Mouse (Mus musculus) forebrain, embryonic 11.5 days (tissue): ENCODE data around the gene Arhgef38. TPM values are rescaled to one million over a fixed set of nuclear protein-coding genes. Genes with fewer than 3 reads are reported as not detected.

Source experiments
- ATAC-seq: fragments of 200-750 bp; cut with Nextera tagmentation; replicated peaks from 2 replicates; pipeline ENCODE4 v1.8.0; 2017; ENCODE audit warnings: moderate TSS enrichment; ENCODE audit not compliant: low FRiP score
- DNase-seq: peaks from one replicate; pipeline ENCODE4 v3.0.0-alpha.2; 2017; ENCODE audit warnings: low spot score
- H3K27ac ChIP-seq: fragments of 300-500 bp; sonication (generic); 2 replicates; pipeline ENCODE4 v1.5.1; 2014; ENCODE audit warnings: low read depth, low read length
- H3K27me3 ChIP-seq: fragments of 300-500 bp; sonication (generic); 2 replicates; pipeline ENCODE4 v1.6.1; 2014; ENCODE audit warnings: mild to moderate bottlenecking, low read length, mixed read lengths; ENCODE audit not compliant: control insufficient read depth, insufficient read depth
- H3K36me3 ChIP-seq: fragments of 300-500 bp; sonication (generic); 2 replicates; pipeline ENCODE4 v1.6.1; 2014; ENCODE audit warnings: mild to moderate bottlenecking, low read length, moderate library complexity, mixed read lengths; ENCODE audit not compliant: control insufficient read depth, insufficient read depth
- H3K4me1 ChIP-seq: fragments of 300-500 bp; sonication (generic); replicated peaks from 2 replicates; pipeline ENCODE4 v1.6.1; 2014; ENCODE audit warnings: low read length, mixed read lengths; ENCODE audit not compliant: control insufficient read depth, insufficient read depth
- H3K4me2 ChIP-seq: fragments of 300-500 bp; sonication (generic); 2 replicates; pipeline ENCODE4 v1.6.1; 2014; ENCODE audit warnings: low read depth, mild to moderate bottlenecking, low read length, moderate library complexity, mixed read lengths; ENCODE audit not compliant: severe bottlenecking
- H3K4me3 ChIP-seq: fragments of 300-500 bp; sonication (generic); 2 replicates; pipeline ENCODE4 v1.5.1; 2014; ENCODE audit warnings: low read depth, low read length
- H3K9ac ChIP-seq: fragments of 300-500 bp; sonication (generic); 2 replicates; pipeline ENCODE4 v1.6.1; 2014; ENCODE audit warnings: low read length
- H3K9me3 ChIP-seq: fragments of 300-500 bp; sonication (generic); 2 replicates; pipeline ENCODE4 v1.6.1; 2016; ENCODE audit warnings: low read length, mixed read lengths; ENCODE audit not compliant: control insufficient read depth
- WGBS: fragments of 180-500 bp; shearing (Covaris S2); extraction: QIAGEN DNeasy Blood & Tissue Kit; methylation state at CpG from one replicate; pipeline ENCODE4 v1.1.7; 2014; 5-methylcytosine and 5-hydroxymethylcytosine counted together
- polyA plus RNA-seq: library from polyadenylated mRNA; unstranded; fragments of >200 nt; fragmentation: Nextera tagmentation; extraction: Ambion mirVana; gene quantifications from 2 replicates; pipeline ENCODE4 v1.2.1, GENCODE M21; 2014

The Arhgef38 gene
- 0.07 TPM in 1 of 2 replicates, not detected in the other for polyA plus RNA-seq

GRCm38 (mm10) chr3:133234821-133235295 is at the start of gene Arhgef38:
TSS of gene Arhgef38 (minus strand) at chr3:133234949.
- Histone ChIP-seq H3K27me3 (no peaks in the 10 kb centered on the region), H3K4me2 (no peak within 1 kb of the TSS), H3K27ac (no peak within 1 kb of the TSS), H3K36me3 (no peaks in the 10 kb centered on the region), H3K9me3 (no peaks in the 10 kb centered on the region), H3K9ac (no peak within 1 kb of the TSS), H3K4me3 (no peak within 1 kb of the TSS), H3K4me1 (no peaks in the 10 kb centered on the region)
- ATAC-seq, result peak; percentile 50; the same call in 1 of the 2 replicates
- no peak for DNase-seq
- WGBS, result 65% methylated on average over 12 of the region's 12 CpGs

GRCm38 (mm10) chr3:133271887-133272286 is 37.1 kb upstream of the Arhgef38 start:
- H3K9ac ChIP-seq, result no peak overlapping the region
- ATAC-seq, result no peak
- H3K9me3 ChIP-seq, result no peaks in the 10 kb centered on the region
- H3K36me3 ChIP-seq, result no peaks in the 10 kb centered on the region
- no peaks in the 10 kb centered on the region for H3K4me1 ChIP-seq
- no peaks in the 10 kb centered on the region for H3K27me3 ChIP-seq
- no peak overlapping the region for H3K27ac ChIP-seq
- H3K4me3 ChIP-seq, result no peak overlapping the region
- H3K4me2 ChIP-seq, result no peak overlapping the region
- DNase-seq, result peak; percentile 67
- WGBS, result 21% methylated on average over 3 of the region's 3 CpGs

- WGBS, result 96% methylated on average over 2 of the region's 2 CpGs
- DNase-seq (no peak), ATAC-seq (no peak)
- Histone ChIP-seq H3K36me3 (no peaks in the 10 kb centered on the region), H3K4me2 (no peak overlapping the region), H3K9me3 (no peaks in the 10 kb centered on the region), H3K4me1 (no peaks in the 10 kb centered on the region), H3K4me3 (no peak overlapping the region), H3K9ac (no peak overlapping the region), H3K27ac (no peak overlapping the region), H3K27me3 (no peaks in the 10 kb centered on the region)
Observed at GRCm38 (mm10) chr3:133258860-133259259, 24.1 kb upstream of the Arhgef38 start.

- Histone ChIP-seq H3K4me1 (no peaks in the 10 kb centered on the region), H3K27me3 (no peaks in the 10 kb centered on the region), H3K9ac (no peak overlapping the region), H3K4me2 (no peak overlapping the region), H3K36me3 (no peaks in the 10 kb centered on the region), H3K4me3 (no peak overlapping the region), H3K27ac (no peak overlapping the region), H3K9me3 (no peaks in the 10 kb centered on the region)
- ATAC-seq, result no peak
- no peak for DNase-seq
- WGBS, result 86% methylated on average over 4 of the region's 4 CpGs
Observed at GRCm38 (mm10) chr3:133255842-133256241, 21.1 kb upstream of the Arhgef38 start.

GRCm38 (mm10) chr3:133244027-133244426 is 9.3 kb upstream of the Arhgef38 start:
- H3K4me3 ChIP-seq, result no peak overlapping the region
- DNase-seq, result no peak
- no peak overlapping the region for H3K4me2 ChIP-seq
- no peak overlapping the region for H3K9ac ChIP-seq
- H3K36me3 ChIP-seq, result no peaks in the 10 kb centered on the region
- no peaks in the 10 kb centered on the region for H3K27me3 ChIP-seq
- H3K4me1 ChIP-seq, result no peaks in the 10 kb centered on the region
- no peaks in the 10 kb centered on the region for H3K9me3 ChIP-seq
- 76% methylated on average over 9 of the region's 9 CpGs for WGBS
- H3K27ac ChIP-seq, result no peak overlapping the region
- peak; percentile 52; the same call in 1 of the 2 replicates for ATAC-seq

- 69% methylated on average over 1 of the region's 1 CpGs for WGBS
- Histone ChIP-seq H3K4me3 (no peak overlapping the region), H3K4me1 (no peaks in the 10 kb centered on the region), H3K9me3 (no peaks in the 10 kb centered on the region), H3K4me2 (no peak overlapping the region), H3K27ac (no peak overlapping the region), H3K9ac (no peak overlapping the region), H3K27me3 (no peaks in the 10 kb centered on the region), H3K36me3 (no peaks in the 10 kb centered on the region)
- DNase-seq, result no peak
- ATAC-seq, result no peak
Observed at GRCm38 (mm10) chr3:133241916-133242315, 7.2 kb upstream of the Arhgef38 start.

- no peak for ATAC-seq
Observed at GRCm38 (mm10) chr3:133233993-133234392, 756 bp downstream of the Arhgef38 start.

GRCm38 (mm10) chr3:133230427-133230826 is 4.3 kb downstream of the Arhgef38 start:
- ATAC-seq, result no peak
- Histone ChIP-seq H3K27ac (no peak overlapping the region), H3K4me2 (no peak overlapping the region), H3K36me3 (no peaks in the 10 kb centered on the region), H3K4me3 (no peak overlapping the region), H3K9me3 (no peaks in the 10 kb centered on the region), H3K27me3 (no peaks in the 10 kb centered on the region), H3K4me1 (no peaks in the 10 kb centered on the region), H3K9ac (no peak overlapping the region)
- no peak for DNase-seq
- 94% methylated on average over 2 of the region's 2 CpGs for WGBS

More at GRCm38 (mm10) chr3:133233993-133234392, 756 bp downstream of the Arhgef38 start:
- Histone ChIP-seq H3K27ac (no peak overlapping the region), H3K27me3 (no peaks in the 10 kb centered on the region), H3K9me3 (no peaks in the 10 kb centered on the region), H3K9ac (no peak overlapping the region), H3K4me3 (no peak overlapping the region), H3K4me2 (no peak overlapping the region), H3K4me1 (no peaks in the 10 kb centered on the region), H3K36me3 (no peaks in the 10 kb centered on the region)
- no peak for DNase-seq
- 64% methylated on average over 9 of the region's 9 CpGs for WGBS

GRCm38 (mm10) chr3:133229594-133229993 is 5.2 kb downstream of the Arhgef38 start:
- Histone ChIP-seq H3K4me3 (no peak overlapping the region), H3K4me2 (no peak overlapping the region), H3K9ac (no peak overlapping the region), H3K4me1 (no peaks in the 10 kb centered on the region), H3K27ac (no peak overlapping the region), H3K36me3 (no peaks in the 10 kb centered on the region), H3K9me3 (no peaks in the 10 kb centered on the region), H3K27me3 (no peaks in the 10 kb centered on the region)
- ATAC-seq (no peak), DNase-seq (no peak)
